Mouse (Mus musculus): ENCODE results near the gene Nhlh1. TPM values are rescaled to one million over a fixed set of nuclear protein-coding genes. Genes with fewer than 3 reads are reported as not detected.

The Nhlh1 gene
- polyA plus RNA-seq, 1 experiment from 2014 or later: not detected

DNA sequence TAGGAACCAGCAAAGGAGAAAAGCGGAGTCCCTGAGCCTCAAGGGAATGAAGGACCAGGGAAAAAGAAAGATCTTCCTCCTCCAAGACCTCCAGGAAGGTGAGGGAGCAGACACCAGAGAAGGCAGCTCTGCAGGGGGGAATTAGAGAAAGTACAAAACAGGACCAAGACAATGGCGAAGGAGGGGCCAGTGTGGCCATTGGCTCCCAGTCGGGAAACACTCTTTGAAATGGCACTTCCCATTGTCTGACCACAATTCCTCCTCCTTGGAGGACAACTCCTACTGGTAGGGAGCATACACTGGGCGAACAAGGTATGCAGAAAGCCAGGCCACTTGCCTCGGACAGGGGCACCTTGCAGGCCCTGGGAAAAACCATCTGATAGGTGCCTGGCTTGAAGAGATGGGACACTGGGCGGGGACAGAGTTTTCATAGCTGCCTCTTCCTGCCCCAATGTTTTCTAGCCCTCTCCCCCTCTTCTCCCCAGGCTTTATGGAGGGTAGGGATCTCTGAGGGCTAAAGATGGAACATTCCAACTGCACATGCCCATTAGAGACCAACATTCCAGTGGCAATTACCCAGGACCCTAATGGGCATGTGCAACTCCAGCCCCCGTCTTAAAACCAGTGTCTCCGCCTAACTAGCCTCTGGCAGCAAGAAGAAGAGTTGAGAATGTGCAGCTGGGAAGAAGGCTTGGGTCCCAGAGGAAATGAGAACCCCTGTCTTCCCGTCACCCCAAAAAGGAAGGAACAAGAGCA, 33.1 kb downstream of the Nhlh1 start:
- H3K36me3 ChIP-seq (ENCODE audit: control insufficient read depth, insufficient read depth, low read length): no peaks in the 10 kb centered on the region
- peaks cover 6% of the 10 kb centered on the region; the same call in 1 of the 2 replicates for H3K4me1 ChIP-seq (replicated peaks; ENCODE audit: control insufficient read depth, insufficient read depth)
- H3K9ac ChIP-seq (ENCODE audit: low read length): no peak overlapping the region
- 60% methylated on average over 9 of the region's 9 CpGs for WGBS
- DNase-seq (ENCODE audit: low spot score) (no peak), ATAC-seq (ENCODE audit: low FRiP score, low TSS enrichment) (no peak)
- H3K4me3 ChIP-seq (ENCODE audit: low read depth, low read length): no peak overlapping the region
- 0 out of 2 replicates have a peak overlapping the region, but pooled peaks have one; percentile 8 for H3K4me2 ChIP-seq (replicated peaks; ENCODE audit: low read depth)
- H3K9me3 ChIP-seq (ENCODE audit: control insufficient read depth, low read length): no peaks in the 10 kb centered on the region
- no peak overlapping the region for H3K27ac ChIP-seq (replicated peaks)
- TF ChIP-seq CTCF (IDR thresholded peaks at IDR 0.05; ENCODE audit: low read depth) (no peak), EP300 (optimal IDR thresholded peaks at IDR 0.05) (no peak)
- no peaks in the 10 kb centered on the region for H3K27me3 ChIP-seq (ENCODE audit: control insufficient read depth, insufficient read depth, low read length)

DNA sequence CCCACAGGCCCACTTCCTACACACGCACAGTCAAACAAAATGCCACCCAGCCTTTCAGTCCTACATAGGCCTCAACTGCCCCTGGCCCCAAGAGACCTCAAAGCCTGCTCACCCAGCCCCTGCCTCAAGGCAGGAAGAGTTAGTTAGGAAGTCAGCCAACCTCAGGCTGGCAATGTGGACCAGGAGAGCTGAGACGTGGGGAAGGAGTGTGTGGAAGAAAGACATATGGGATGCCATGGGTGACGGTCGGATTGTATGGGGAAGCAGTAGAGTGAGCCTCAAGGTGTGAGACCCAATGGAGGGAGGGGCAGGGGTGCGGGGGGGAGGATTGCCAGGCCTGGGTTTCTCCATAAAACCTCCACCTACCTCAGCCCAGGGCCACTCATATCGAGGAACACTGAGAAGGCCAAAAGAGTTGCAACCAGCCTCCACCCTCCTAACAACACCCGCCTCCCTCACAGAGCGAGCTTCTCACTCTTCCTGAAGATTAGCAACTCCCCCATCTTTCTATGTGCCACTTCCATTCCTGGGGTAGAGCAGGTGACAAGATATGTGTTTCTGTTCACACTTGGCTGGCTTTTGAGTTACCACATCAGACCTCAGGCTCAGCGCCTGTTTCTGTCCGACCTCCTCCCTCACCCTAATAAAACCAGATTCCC, 37.4 kb downstream of the Nhlh1 start:
- 68% methylated on average over 10 of the region's 10 CpGs for WGBS
- peak overlapping the region; percentile 13; the same call in 1 of the 2 replicates for H3K27ac ChIP-seq (replicated peaks)
- no peak for TF ChIP-seq CTCF (IDR thresholded peaks at IDR 0.05; ENCODE audit: low read depth)
- no peak for TF ChIP-seq EP300 (optimal IDR thresholded peaks at IDR 0.05)
- DNase-seq (ENCODE audit: low spot score) (no peak), ATAC-seq (ENCODE audit: low FRiP score, low TSS enrichment) (no peak)
- H3K36me3 ChIP-seq (ENCODE audit: control insufficient read depth, insufficient read depth, low read length): no peaks in the 10 kb centered on the region
- no peaks in the 10 kb centered on the region for H3K27me3 ChIP-seq (ENCODE audit: control insufficient read depth, insufficient read depth, low read length)
- no peak overlapping the region for H3K4me3 ChIP-seq (ENCODE audit: low read depth, low read length)
- H3K9me3 ChIP-seq (ENCODE audit: control insufficient read depth, low read length): no peaks in the 10 kb centered on the region
- H3K9ac ChIP-seq (ENCODE audit: low read length): no peak overlapping the region
- no peak overlapping the region for H3K4me2 ChIP-seq (replicated peaks; ENCODE audit: low read depth)
- H3K4me1 ChIP-seq (replicated peaks; ENCODE audit: control insufficient read depth, insufficient read depth): peaks cover 2% of the 10 kb centered on the region; the same call in 1 of the 2 replicates

DNA sequence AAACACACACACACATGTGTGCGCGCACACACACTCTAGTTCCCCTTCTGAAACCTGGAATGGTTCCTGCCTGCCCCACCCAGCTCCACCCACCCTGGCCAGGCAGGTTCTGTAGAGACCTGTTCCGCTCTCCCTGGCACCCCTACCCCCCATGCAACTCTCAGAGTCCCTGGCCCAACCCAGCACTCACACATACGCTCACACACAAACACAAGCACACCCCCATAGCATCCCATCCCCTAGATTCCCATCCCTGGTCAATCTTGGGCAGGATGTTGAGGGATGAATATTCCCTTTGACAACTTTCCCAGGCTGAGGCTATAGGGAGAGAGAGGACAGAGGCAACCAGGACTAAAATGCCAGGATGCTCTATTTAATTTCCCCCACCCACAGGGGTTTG, 38.0 kb downstream of the Nhlh1 start:
- peak overlapping the region; percentile 13; the same call in 1 of the 2 replicates for H3K27ac ChIP-seq (replicated peaks)
- peak; percentile 66 for DNase-seq (ENCODE audit: low spot score)
- 79% methylated on average over 4 of the region's 4 CpGs for WGBS

GRCm38 (mm10) chr1:172018336-172019311, 38.7 kb downstream of the Nhlh1 start:
- no peak overlapping the region; the same call in 1 of the 2 replicates for H3K27ac ChIP-seq (replicated peaks)
- H3K9me3 ChIP-seq (ENCODE audit: control insufficient read depth, low read length): no peaks in the 10 kb centered on the region
- H3K4me3 ChIP-seq (ENCODE audit: low read depth, low read length): no peak overlapping the region
- no peak overlapping the region for H3K9ac ChIP-seq (ENCODE audit: low read length)
- 92% methylated on average over 9 of the region's 9 CpGs for WGBS
- no peak for DNase-seq (ENCODE audit: low spot score)
- no peak for TF ChIP-seq EP300 (optimal IDR thresholded peaks at IDR 0.05)
- H3K27me3 ChIP-seq (ENCODE audit: control insufficient read depth, insufficient read depth, low read length): no peaks in the 10 kb centered on the region
- H3K36me3 ChIP-seq (ENCODE audit: control insufficient read depth, insufficient read depth, low read length): no peaks in the 10 kb centered on the region
- peak overlapping the region; percentile 14 for H3K4me2 ChIP-seq (replicated peaks; ENCODE audit: low read depth)
- ATAC-seq (ENCODE audit: low FRiP score, low TSS enrichment): peak; percentile 59
- peaks cover 2% of the 10 kb centered on the region; the same call in 1 of the 2 replicates for H3K4me1 ChIP-seq (replicated peaks; ENCODE audit: control insufficient read depth, insufficient read depth)

More for the DNA sequence above, 38.0 kb downstream of the Nhlh1 start:
- Histone ChIP-seq H3K4me1 (replicated peaks; ENCODE audit: control insufficient read depth, insufficient read depth) (peaks cover 2% of the 10 kb centered on the region; the same call in 1 of the 2 replicates), H3K27me3 (ENCODE audit: control insufficient read depth, insufficient read depth, low read length) (no peaks in the 10 kb centered on the region), H3K4me3 (ENCODE audit: low read depth, low read length) (no peak overlapping the region), H3K9me3 (ENCODE audit: control insufficient read depth, low read length) (no peaks in the 10 kb centered on the region), H3K4me2 (replicated peaks; ENCODE audit: low read depth) (peak overlapping the region; percentile 14), H3K9ac (ENCODE audit: low read length) (no peak overlapping the region), H3K36me3 (ENCODE audit: control insufficient read depth, insufficient read depth, low read length) (no peaks in the 10 kb centered on the region)
- TF ChIP-seq CTCF (IDR thresholded peaks at IDR 0.05; ENCODE audit: low read depth) (no peak), EP300 (optimal IDR thresholded peaks at IDR 0.05) (no peak)
- peak; percentile 81 for ATAC-seq (ENCODE audit: low FRiP score, low TSS enrichment)

GRCm38 (mm10) chr1:172017517-172018070, 39.8 kb downstream of the Nhlh1 start:
- no peak overlapping the region for H3K4me3 ChIP-seq (ENCODE audit: low read depth, low read length)
- H3K9me3 ChIP-seq (ENCODE audit: control insufficient read depth, low read length): no peaks in the 10 kb centered on the region
- no peaks in the 10 kb centered on the region for H3K36me3 ChIP-seq (ENCODE audit: control insufficient read depth, insufficient read depth, low read length)
- no peak overlapping the region for H3K27ac ChIP-seq (replicated peaks)
- ATAC-seq (ENCODE audit: low FRiP score, low TSS enrichment) (no peak), DNase-seq (ENCODE audit: low spot score) (no peak)
- TF ChIP-seq EP300 (optimal IDR thresholded peaks at IDR 0.05) (no peak), CTCF (IDR thresholded peaks at IDR 0.05; ENCODE audit: low read depth) (no peak)
- H3K27me3 ChIP-seq (ENCODE audit: control insufficient read depth, insufficient read depth, low read length): no peaks in the 10 kb centered on the region
- H3K4me2 ChIP-seq (replicated peaks; ENCODE audit: low read depth): no peak overlapping the region
- H3K9ac ChIP-seq (ENCODE audit: low read length): no peak overlapping the region
- 68% methylated on average over 6 of the region's 6 CpGs for WGBS
- H3K4me1 ChIP-seq (replicated peaks; ENCODE audit: control insufficient read depth, insufficient read depth): peaks cover 2% of the 10 kb centered on the region; the same call in 1 of the 2 replicates

Data from stomach, postnatal 0 days (tissue).